Mouse (Mus musculus) intestine, postnatal 0 days (tissue): Measurements from ENCODE around the gene Snai1. TPM values are rescaled to one million over a fixed set of nuclear protein-coding genes. Genes with fewer than 3 reads are reported as not detected.

Experiments used
- ATAC-seq: fragments of 200-750 bp; cut with Nextera tagmentation; 2 replicates; pipeline ENCODE4 v1.8.0; 2017; ENCODE audit warnings: mild to moderate bottlenecking, moderate TSS enrichment, moderate library complexity
- H3K27ac ChIP-seq: fragments of 300-500 bp; sonication (generic); 2 replicates; pipeline ENCODE4 v1.5.1; 2014; ENCODE audit warnings: mild to moderate bottlenecking, low read depth, low read length, moderate library complexity
- H3K27me3 ChIP-seq: fragments of 300-500 bp; sonication (generic); replicated peaks from 2 replicates; pipeline ENCODE4 v1.6.1; 2014; ENCODE audit warnings: low read length, mixed read lengths; ENCODE audit not compliant: control insufficient read depth, insufficient read depth
- H3K36me3 ChIP-seq: fragments of 300-500 bp; sonication (generic); 2 replicates; pipeline ENCODE4 v1.6.1; 2014; ENCODE audit warnings: mild to moderate bottlenecking, moderate library complexity; ENCODE audit not compliant: control insufficient read depth, insufficient read depth
- H3K4me1 ChIP-seq: fragments of 300-500 bp; sonication (generic); replicated peaks from 2 replicates; pipeline ENCODE4 v1.6.1; 2014; ENCODE audit warnings: antibody characterized with exemption, low read length, mixed read lengths; ENCODE audit not compliant: control insufficient read depth, insufficient read depth
- H3K4me2 ChIP-seq: fragments of 300-500 bp; sonication (generic); replicated peaks from 2 replicates; pipeline ENCODE4 v1.6.1; 2014; ENCODE audit warnings: low read depth, mild to moderate bottlenecking, moderate library complexity
- H3K4me3 ChIP-seq: fragments of 300-500 bp; sonication (generic); 2 replicates; pipeline ENCODE4 v1.5.1; 2014; ENCODE audit warnings: low read depth, low read length
- H3K9ac ChIP-seq: fragments of 300-500 bp; sonication (generic); 2 replicates; pipeline ENCODE4 v1.6.1; 2014; ENCODE audit warnings: mild to moderate bottlenecking, low read depth, low read length
- H3K9me3 ChIP-seq: fragments of 300-500 bp; sonication (generic); 2 replicates; pipeline ENCODE4 v1.6.1; 2016; ENCODE audit warnings: mixed run types; ENCODE audit not compliant: control insufficient read depth
- CTCF ChIP-seq: sonication (generic); IDR thresholded peaks from 2 replicates; pipeline ENCODE4 v1.5.1; 2016; ENCODE audit warnings: low read depth, mild to moderate bottlenecking, control low read depth, antibody characterized with exemption, moderate library complexity
- WGBS: fragments of 180-500 bp; shearing (Covaris S2); extraction: QIAGEN DNeasy Blood & Tissue Kit; methylation state at CpG from one replicate; pipeline ENCODE4 v1.1.7; 2014; 5-methylcytosine and 5-hydroxymethylcytosine counted together
- polyA plus RNA-seq: library from polyadenylated mRNA; unstranded; fragments of >200 nt; fragmentation: Nextera tagmentation; extraction: Ambion mirVana; gene quantifications from 2 replicates; pipeline ENCODE4 v1.2.1, GENCODE M21; 2015

Gene Snai1
- polyA plus RNA-seq, 1 experiment from 2014 or later, result 8.0 TPM

DNA sequence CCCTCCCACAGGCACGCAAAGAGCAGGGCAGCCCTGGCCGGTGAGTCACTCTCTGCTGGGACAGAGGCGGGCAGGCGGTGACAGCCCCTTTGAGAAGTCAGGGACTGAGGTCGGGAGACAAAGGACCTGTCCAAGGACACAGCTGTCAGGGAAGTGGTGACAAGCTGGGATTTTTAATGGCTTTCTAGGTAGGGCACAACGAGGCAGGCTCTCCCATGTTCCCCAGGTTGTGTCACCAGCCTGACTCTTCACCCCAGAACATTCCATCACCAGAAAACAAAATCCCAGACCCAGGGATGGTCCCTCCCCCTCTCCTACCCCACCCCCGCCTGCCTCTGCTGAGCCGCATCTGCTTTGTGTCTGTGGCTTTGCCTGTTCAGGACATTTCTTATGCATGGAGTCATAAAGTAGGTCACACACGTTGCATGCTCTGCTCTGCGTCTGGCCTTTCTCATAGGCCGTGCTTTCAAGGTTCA, 15.0 kb downstream of the Snai1 start:
- Histone ChIP-seq H3K9me3 (no peaks in the 10 kb centered on the region), H3K4me3 (no peak overlapping the region), H3K27me3 (no peaks in the 10 kb centered on the region; the same call in 1 of the 2 replicates), H3K4me2 (no peak overlapping the region), H3K4me1 (no peaks in the 10 kb centered on the region), H3K9ac (no peak overlapping the region), H3K27ac (0 out of 2 replicates have a peak overlapping the region, but pooled peaks have one; percentile 9), H3K36me3 (no peaks in the 10 kb centered on the region)
- no peak for TF ChIP-seq CTCF
- peak; percentile 38; the same call in 1 of the 2 replicates for ATAC-seq
- WGBS, result 30% methylated on average over 11 of the region's 11 CpGs

- TF ChIP-seq CTCF, result no peak
Measured at GRCm38 (mm10) chr2:167555766-167556165, 17.8 kb downstream of the Snai1 start.

GRCm38 (mm10) chr2:167559413-167559812, 21.4 kb downstream of the Snai1 start:
- Histone ChIP-seq H3K27ac (no peak overlapping the region), H3K9ac (no peak overlapping the region), H3K4me3 (no peak overlapping the region), H3K4me1 (no peaks in the 10 kb centered on the region), H3K9me3 (no peaks in the 10 kb centered on the region), H3K27me3 (peaks cover 8% of the 10 kb centered on the region; the same call in 1 of the 2 replicates), H3K4me2 (peak overlapping the region; percentile 37), H3K36me3 (no peaks in the 10 kb centered on the region)
- WGBS, result 28% methylated on average over 27 of the region's 27 CpGs
- ATAC-seq, result no peak
- TF ChIP-seq CTCF, result no peak

More at GRCm38 (mm10) chr2:167555766-167556165, 17.8 kb downstream of the Snai1 start:
- no peak for ATAC-seq
- no peak overlapping the region for H3K4me3 ChIP-seq
- no peaks in the 10 kb centered on the region for H3K9me3 ChIP-seq
- no peaks in the 10 kb centered on the region for H3K4me1 ChIP-seq
- no peak overlapping the region for H3K4me2 ChIP-seq
- peaks cover 8% of the 10 kb centered on the region; the same call in 1 of the 2 replicates for H3K27me3 ChIP-seq
- H3K27ac ChIP-seq, result no peak overlapping the region
- WGBS, result 94% methylated on average over 5 of the region's 5 CpGs
- H3K36me3 ChIP-seq, result no peaks in the 10 kb centered on the region
- no peak overlapping the region for H3K9ac ChIP-seq

- no peak for ATAC-seq
- Histone ChIP-seq H3K9ac (no peak overlapping the region), H3K4me3 (no peak overlapping the region), H3K36me3 (no peaks in the 10 kb centered on the region), H3K27me3 (peaks cover 8% of the 10 kb centered on the region; the same call in 1 of the 2 replicates), H3K4me1 (no peaks in the 10 kb centered on the region; the same call in 1 of the 2 replicates), H3K27ac (no peak overlapping the region), H3K9me3 (no peaks in the 10 kb centered on the region), H3K4me2 (no peak overlapping the region)
- no peak for TF ChIP-seq CTCF
- WGBS, result 38% methylated on average over 8 of the region's 8 CpGs
Measured at GRCm38 (mm10) chr2:167562101-167562500, 24.1 kb downstream of the Snai1 start.

DNA sequence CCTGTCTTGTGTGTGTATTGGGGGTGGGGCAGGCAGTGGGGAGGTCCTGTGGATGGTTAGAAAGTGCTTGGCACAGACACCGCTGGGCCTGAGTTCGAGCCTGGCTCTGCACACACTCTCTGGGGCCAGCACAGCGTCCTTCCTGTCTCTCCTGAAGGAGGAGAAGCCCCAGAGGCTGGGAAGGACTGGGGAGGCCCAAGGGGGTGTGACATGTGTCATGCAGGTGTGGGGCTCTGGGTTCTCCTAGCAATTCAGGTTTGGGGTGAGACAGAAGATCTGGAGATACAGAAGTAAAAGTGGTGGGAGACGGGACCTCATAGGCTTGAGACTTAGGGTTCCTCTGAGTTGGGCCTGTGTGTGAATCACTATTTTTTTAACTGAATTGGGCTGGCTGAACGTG, 25.0 kb downstream of the Snai1 start:
- no peak overlapping the region for H3K27ac ChIP-seq
- no peak for TF ChIP-seq CTCF

DNA sequence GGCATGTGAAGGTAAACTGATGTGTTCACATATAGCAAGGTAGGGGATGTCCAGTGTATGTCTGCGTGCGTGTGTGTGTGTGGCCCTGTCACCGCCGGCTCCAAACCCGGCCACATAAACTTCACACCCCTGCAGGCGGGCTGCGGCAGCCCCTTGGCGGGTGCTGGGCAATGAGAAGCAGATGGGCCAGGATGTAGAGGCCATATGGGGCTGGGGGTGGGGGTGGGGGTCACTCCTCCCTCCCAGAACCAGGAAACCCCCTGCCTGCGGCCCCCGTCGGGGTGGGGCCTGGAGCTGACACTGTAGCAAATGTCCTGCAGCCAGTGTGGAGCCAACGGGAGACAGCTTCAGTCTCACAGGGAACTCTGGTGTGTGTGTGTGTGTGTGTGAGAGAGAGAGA, 25.7 kb downstream of the Snai1 start:
- no peaks in the 10 kb centered on the region for H3K9me3 ChIP-seq
- 0 out of 2 replicates have a peak, but pooled peaks cover 8% of the 10 kb centered on the region for H3K27me3 ChIP-seq
- 56% methylated on average over 12 of the region's 12 CpGs for WGBS
- no peak overlapping the region for H3K4me3 ChIP-seq
- no peak overlapping the region for H3K9ac ChIP-seq
- no peak overlapping the region for H3K4me2 ChIP-seq
- H3K27ac ChIP-seq, result no peak overlapping the region
- no peaks in the 10 kb centered on the region; the same call in 1 of the 2 replicates for H3K4me1 ChIP-seq
- ATAC-seq, result 0 out of 2 replicates have a peak, but pooled peaks have one; percentile 18
- no peaks in the 10 kb centered on the region for H3K36me3 ChIP-seq
- TF ChIP-seq CTCF, result no peak

More for the DNA sequence above, 25.0 kb downstream of the Snai1 start:
- no peak for ATAC-seq
- peaks cover 8% of the 10 kb centered on the region; the same call in 1 of the 2 replicates for H3K27me3 ChIP-seq
- WGBS, result 69% methylated on average over 5 of the region's 5 CpGs
- H3K4me3 ChIP-seq, result no peak overlapping the region
- H3K9me3 ChIP-seq, result no peaks in the 10 kb centered on the region
- no peak overlapping the region for H3K4me2 ChIP-seq
- H3K36me3 ChIP-seq, result no peaks in the 10 kb centered on the region
- H3K4me1 ChIP-seq, result no peaks in the 10 kb centered on the region; the same call in 1 of the 2 replicates
- no peak overlapping the region for H3K9ac ChIP-seq
